Mouse (Mus musculus) neutrophil, adult 65 days (primary cell): Measurements from ENCODE around the gene Dkk1. TPM values are rescaled to one million over a fixed set of nuclear protein-coding genes. Genes with fewer than 3 reads are reported as not detected.

Experiments
- total RNA-seq: library from RNA; stranded (reverse); gene quantifications from 2 replicates; pipeline ENCODE4 v1.2.4, GENCODE M21; 2023

Dkk1 gene
- total RNA-seq = not detected in 2 replicates

GRCm38 (mm10) chr19:30549044-30549853 is at the start of gene Dkk1:
Gene Dkk1 (minus strand): TSS chr19:30549665.

